Mouse (Mus musculus): ENCODE data around the gene Nsg2. TPM values are rescaled to one million over a fixed set of nuclear protein-coding genes. Genes with fewer than 3 reads are reported as not detected.

The Nsg2 gene
- polyA plus RNA-seq, 1 experiment from 2014 or later, result 8.0 TPM

GRCm38 (mm10) chr11:32035831-32036230 lies 35.6 kb downstream of the Nsg2 start:
- ATAC-seq (replicated peaks; ENCODE audit: insufficient number of reproducible peaks, low FRiP score, low TSS enrichment, low read depth), result no peak
- H3K27me3 ChIP-seq (ENCODE audit: control insufficient read depth, insufficient read depth, low read length), result no peaks in the 10 kb centered on the region
- no peaks in the 10 kb centered on the region for H3K36me3 ChIP-seq (replicated peaks; ENCODE audit: control insufficient read depth, insufficient read depth, low read depth, low read length)
- no peak overlapping the region for H3K4me3 ChIP-seq (ENCODE audit: low read depth, low read length)
- H3K9me3 ChIP-seq (replicated peaks; ENCODE audit: control insufficient read depth, low read length), result no peaks in the 10 kb centered on the region
- H3K27ac ChIP-seq (replicated peaks; ENCODE audit: low read depth, low read length), result no peak overlapping the region
- H3K9ac ChIP-seq (replicated peaks; ENCODE audit: low read length), result no peak overlapping the region
- DNase-seq (ENCODE audit: low spot score), result no peak
- H3K4me2 ChIP-seq (ENCODE audit: low read depth, low read length), result no peak overlapping the region
- WGBS, result 62% methylated on average over 5 of the region's 5 CpGs
- H3K4me1 ChIP-seq (ENCODE audit: control insufficient read depth, insufficient read depth, low read length), result no peaks in the 10 kb centered on the region

- H3K36me3 ChIP-seq (replicated peaks; ENCODE audit: control insufficient read depth, insufficient read depth, low read depth, low read length), result no peaks in the 10 kb centered on the region
- no peak for DNase-seq (ENCODE audit: low spot score)
- H3K4me3 ChIP-seq (ENCODE audit: low read depth, low read length), result no peak overlapping the region
- no peaks in the 10 kb centered on the region for H3K4me1 ChIP-seq (ENCODE audit: control insufficient read depth, insufficient read depth, low read length)
- no peak overlapping the region for H3K4me2 ChIP-seq (ENCODE audit: low read depth, low read length)
- no peaks in the 10 kb centered on the region for H3K27me3 ChIP-seq (ENCODE audit: control insufficient read depth, insufficient read depth, low read length)
- H3K9me3 ChIP-seq (replicated peaks; ENCODE audit: control insufficient read depth, low read length), result no peaks in the 10 kb centered on the region
- no peak overlapping the region for H3K27ac ChIP-seq (replicated peaks; ENCODE audit: low read depth, low read length)
- ATAC-seq (replicated peaks; ENCODE audit: insufficient number of reproducible peaks, low FRiP score, low TSS enrichment, low read depth), result no peak
- no peak overlapping the region for H3K9ac ChIP-seq (replicated peaks; ENCODE audit: low read length)
- 71% methylated on average over 4 of the region's 4 CpGs for WGBS
Observed at GRCm38 (mm10) chr11:32039656-32040055, 39.4 kb downstream of the Nsg2 start.

GRCm38 (mm10) chr11:32057389-32057788 lies 57.1 kb downstream of the Nsg2 start:
- ATAC-seq (replicated peaks; ENCODE audit: insufficient number of reproducible peaks, low FRiP score, low TSS enrichment, low read depth) (no peak; the same call in 1 of the 2 replicates), DNase-seq (ENCODE audit: low spot score) (no peak)
- WGBS, result 92% methylated on average over 11 of the region's 11 CpGs
- no peak overlapping the region for H3K4me3 ChIP-seq (ENCODE audit: low read depth, low read length)
- H3K36me3 ChIP-seq (replicated peaks; ENCODE audit: control insufficient read depth, insufficient read depth, low read depth, low read length), result no peaks in the 10 kb centered on the region
- no peak overlapping the region for H3K27ac ChIP-seq (replicated peaks; ENCODE audit: low read depth, low read length)
- H3K9ac ChIP-seq (replicated peaks; ENCODE audit: low read length), result no peak overlapping the region
- no peaks in the 10 kb centered on the region; the same call in 1 of the 2 replicates for H3K27me3 ChIP-seq (ENCODE audit: control insufficient read depth, insufficient read depth, low read length)
- H3K9me3 ChIP-seq (replicated peaks; ENCODE audit: control insufficient read depth, low read length), result no peaks in the 10 kb centered on the region
- no peaks in the 10 kb centered on the region for H3K4me1 ChIP-seq (ENCODE audit: control insufficient read depth, insufficient read depth, low read length)
- H3K4me2 ChIP-seq (ENCODE audit: low read depth, low read length), result no peak overlapping the region

- 86% methylated on average over 13 of the region's 13 CpGs for WGBS
Observed at GRCm38 (mm10) chr11:32057861-32058260, 57.6 kb downstream of the Nsg2 start.

GRCm38 (mm10) chr11:32061020-32061419 lies 60.8 kb downstream of the Nsg2 start:
- WGBS, result 62% methylated on average over 2 of the region's 2 CpGs
- ATAC-seq (replicated peaks; ENCODE audit: insufficient number of reproducible peaks, low FRiP score, low TSS enrichment, low read depth), result no peak
- Histone ChIP-seq H3K36me3 (replicated peaks; ENCODE audit: control insufficient read depth, insufficient read depth, low read depth, low read length) (no peaks in the 10 kb centered on the region), H3K27me3 (ENCODE audit: control insufficient read depth, insufficient read depth, low read length) (no peaks in the 10 kb centered on the region; the same call in 1 of the 2 replicates), H3K27ac (replicated peaks; ENCODE audit: low read depth, low read length) (no peak overlapping the region), H3K9me3 (replicated peaks; ENCODE audit: control insufficient read depth, low read length) (no peaks in the 10 kb centered on the region), H3K4me1 (ENCODE audit: control insufficient read depth, insufficient read depth, low read length) (no peaks in the 10 kb centered on the region; the same call in 1 of the 2 replicates), H3K9ac (replicated peaks; ENCODE audit: low read length) (no peak overlapping the region), H3K4me2 (ENCODE audit: low read depth, low read length) (no peak overlapping the region), H3K4me3 (ENCODE audit: low read depth, low read length) (no peak overlapping the region)
- DNase-seq (ENCODE audit: low spot score), result no peak

More at GRCm38 (mm10) chr11:32057861-32058260, 57.6 kb downstream of the Nsg2 start:
- Histone ChIP-seq H3K4me2 (ENCODE audit: low read depth, low read length) (no peak overlapping the region), H3K9me3 (replicated peaks; ENCODE audit: control insufficient read depth, low read length) (no peaks in the 10 kb centered on the region), H3K4me3 (ENCODE audit: low read depth, low read length) (no peak overlapping the region), H3K27me3 (ENCODE audit: control insufficient read depth, insufficient read depth, low read length) (no peaks in the 10 kb centered on the region; the same call in 1 of the 2 replicates), H3K27ac (replicated peaks; ENCODE audit: low read depth, low read length) (no peak overlapping the region), H3K36me3 (replicated peaks; ENCODE audit: control insufficient read depth, insufficient read depth, low read depth, low read length) (no peaks in the 10 kb centered on the region), H3K4me1 (ENCODE audit: control insufficient read depth, insufficient read depth, low read length) (no peaks in the 10 kb centered on the region), H3K9ac (replicated peaks; ENCODE audit: low read length) (no peak overlapping the region)
- no peak for ATAC-seq (replicated peaks; ENCODE audit: insufficient number of reproducible peaks, low FRiP score, low TSS enrichment, low read depth)
- DNase-seq (ENCODE audit: low spot score), result no peak

GRCm38 (mm10) chr11:32061874-32062273 lies 61.6 kb downstream of the Nsg2 start:
- DNase-seq (ENCODE audit: low spot score), result no peak
- H3K4me2 ChIP-seq (ENCODE audit: low read depth, low read length), result no peak overlapping the region
- H3K36me3 ChIP-seq (replicated peaks; ENCODE audit: control insufficient read depth, insufficient read depth, low read depth, low read length), result no peaks in the 10 kb centered on the region
- H3K9ac ChIP-seq (replicated peaks; ENCODE audit: low read length), result no peak overlapping the region
- no peak for ATAC-seq (replicated peaks; ENCODE audit: insufficient number of reproducible peaks, low FRiP score, low TSS enrichment, low read depth)
- H3K4me3 ChIP-seq (ENCODE audit: low read depth, low read length), result no peak overlapping the region
- H3K9me3 ChIP-seq (replicated peaks; ENCODE audit: control insufficient read depth, low read length), result no peaks in the 10 kb centered on the region
- H3K4me1 ChIP-seq (ENCODE audit: control insufficient read depth, insufficient read depth, low read length), result no peaks in the 10 kb centered on the region; the same call in 1 of the 2 replicates
- 89% methylated on average over 10 of the region's 10 CpGs for WGBS
- H3K27me3 ChIP-seq (ENCODE audit: control insufficient read depth, insufficient read depth, low read length), result no peaks in the 10 kb centered on the region
- no peak overlapping the region for H3K27ac ChIP-seq (replicated peaks; ENCODE audit: low read depth, low read length)

GRCm38 (mm10) chr11:32063775-32064510 lies 63.7 kb downstream of the Nsg2 start:
- H3K4me1 ChIP-seq (ENCODE audit: control insufficient read depth, insufficient read depth, low read length), result no peaks in the 10 kb centered on the region; the same call in 1 of the 2 replicates
- no peak overlapping the region for H3K4me3 ChIP-seq (ENCODE audit: low read depth, low read length)
- H3K4me2 ChIP-seq (ENCODE audit: low read depth, low read length), result no peak overlapping the region
- no peaks in the 10 kb centered on the region for H3K27me3 ChIP-seq (ENCODE audit: control insufficient read depth, insufficient read depth, low read length)
- DNase-seq (ENCODE audit: low spot score), result peak; percentile 14
- WGBS, result 8% methylated on average over 10 of the region's 10 CpGs
- no peak for ATAC-seq (replicated peaks; ENCODE audit: insufficient number of reproducible peaks, low FRiP score, low TSS enrichment, low read depth)
- H3K36me3 ChIP-seq (replicated peaks; ENCODE audit: control insufficient read depth, insufficient read depth, low read depth, low read length), result no peaks in the 10 kb centered on the region
- no peak overlapping the region for H3K27ac ChIP-seq (replicated peaks; ENCODE audit: low read depth, low read length)
- H3K9ac ChIP-seq (replicated peaks; ENCODE audit: low read length), result no peak overlapping the region
- H3K9me3 ChIP-seq (replicated peaks; ENCODE audit: control insufficient read depth, low read length), result no peaks in the 10 kb centered on the region

- WGBS, result 11% methylated on average over 5 of the region's 5 CpGs
- ATAC-seq (replicated peaks; ENCODE audit: insufficient number of reproducible peaks, low FRiP score, low TSS enrichment, low read depth), result no peak
- H3K27me3 ChIP-seq (ENCODE audit: control insufficient read depth, insufficient read depth, low read length), result no peaks in the 10 kb centered on the region
- no peak overlapping the region for H3K27ac ChIP-seq (replicated peaks; ENCODE audit: low read depth, low read length)
- H3K4me2 ChIP-seq (ENCODE audit: low read depth, low read length), result no peak overlapping the region
- H3K4me3 ChIP-seq (ENCODE audit: low read depth, low read length), result no peak overlapping the region
- H3K4me1 ChIP-seq (ENCODE audit: control insufficient read depth, insufficient read depth, low read length), result no peaks in the 10 kb centered on the region; the same call in 1 of the 2 replicates
- DNase-seq (ENCODE audit: low spot score), result no peak
- no peaks in the 10 kb centered on the region for H3K36me3 ChIP-seq (replicated peaks; ENCODE audit: control insufficient read depth, insufficient read depth, low read depth, low read length)
- H3K9ac ChIP-seq (replicated peaks; ENCODE audit: low read length), result no peak overlapping the region
- H3K9me3 ChIP-seq (replicated peaks; ENCODE audit: control insufficient read depth, low read length), result no peaks in the 10 kb centered on the region
Observed at GRCm38 (mm10) chr11:32064511-32064862, 64.2 kb downstream of the Nsg2 start.
